Mouse (Mus musculus) G1E (cell line): ENCODE measurements around the gene Igf2bp2. TPM values are rescaled to one million over a fixed set of nuclear protein-coding genes. Genes with fewer than 3 reads are reported as not detected.

Source experiments
- ATAC-seq: 2 replicates; pipeline ENCODE4 v1.8.0; 2016; ENCODE audit warnings: mild to moderate bottlenecking; ENCODE audit not compliant: insufficient number of reproducible peaks, poor library complexity, low FRiP score, severe bottlenecking; ENCODE audit errors: extremely low read depth
- DNase-seq: peaks from one replicate; pipeline ENCODE4 v3.0.0; 2012; ENCODE audit warnings: low spot score
- H3K27me3 ChIP-seq: 2 replicates; pipeline ENCODE4 v1.6.1; 2012; ENCODE audit warnings: mild to moderate bottlenecking, low read length, inconsistent platforms; ENCODE audit not compliant: insufficient read depth
- H3K36me3 ChIP-seq: replicated peaks from 2 replicates; pipeline ENCODE3; 2012; ENCODE audit warnings: mild to moderate bottlenecking, inconsistent platforms
- H3K4me1 ChIP-seq: 2 replicates; pipeline ENCODE4 v1.6.1; 2012; ENCODE audit warnings: low read depth, low read length, inconsistent platforms, mixed read lengths; ENCODE audit not compliant: insufficient read depth
- H3K4me3 ChIP-seq: 2 replicates; pipeline ENCODE4 v1.5.1; 2012; ENCODE audit warnings: low read depth, mild to moderate bottlenecking, inconsistent platforms, low read length, moderate library complexity, mixed read lengths
- H3K9me3 ChIP-seq: replicated peaks from 2 replicates; pipeline ENCODE4 v1.6.1; 2012; ENCODE audit warnings: inconsistent platforms
- CTCF ChIP-seq: IDR thresholded peaks from 2 replicates; pipeline ENCODE4 v1.5.1; 2012; ENCODE audit warnings: low read depth, low read length, inconsistent platforms, mixed read lengths
- GATA1 ChIP-seq: IDR thresholded peaks from 2 replicates; pipeline ENCODE4 v1.6.1; 2012; ENCODE audit warnings: borderline replicate concordance, low read length, inconsistent platforms, mixed read lengths
- GATA2 ChIP-seq: IDR thresholded peaks from 2 replicates; pipeline ENCODE4 v1.6.1; 2012; ENCODE audit warnings: low read depth, low read length, inconsistent platforms, borderline replicate concordance
- POLR2AphosphoS5 ChIP-seq: IDR thresholded peaks from 2 replicates; pipeline ENCODE4 v1.6.1; 2012; ENCODE audit warnings: low read depth, low read length, inconsistent platforms; ENCODE audit not compliant: insufficient replicate concordance
- TAL1 ChIP-seq: conservative IDR thresholded peaks from 2 replicates; pipeline ENCODE4 v1.6.1; 2012; ENCODE audit warnings: low read depth, low read length, inconsistent platforms, mixed read lengths
- polyA plus RNA-seq: library from polyadenylated mRNA; stranded (reverse); fragments of >175 nt; gene quantifications from 2 replicates; pipeline ENCODE4 v1.2.3, GENCODE M21; 2012
- total RNA-seq, 2 experiments: library from RNA; stranded (forward) in 1 of 2; stranded (reverse) in 1 of 2; fragments of 200-1000 nt in 1 of 2; fragments of >200 nt in 1 of 2; fragmentation: Nextera tagmentation in 1 of 2; gene quantifications; 2 replicates each; pipeline ENCODE4 v1.2.3; 2014 to 2017

The Igf2bp2 gene
- total and polyA plus RNA-seq, 3 experiments: 0.24 to 1.1 (median 0.87) TPM

GRCm38 (mm10) chr16:22080125-22080710 is 82.9 kb downstream of the Igf2bp2 start:
- no peaks in the 10 kb centered on the region for H3K9me3 ChIP-seq
- no peaks in the 10 kb centered on the region for H3K4me1 ChIP-seq
- H3K4me3 ChIP-seq: no peak overlapping the region
- TF ChIP-seq CTCF (no peak), GATA2 (no peak), GATA1 (no peak), POLR2AphosphoS5 (no peak), TAL1 (no peak)
- no peak for ATAC-seq
- no peak for DNase-seq
- H3K36me3 ChIP-seq: no peaks in the 10 kb centered on the region
- no peaks in the 10 kb centered on the region; the same call in 1 of the 2 replicates for H3K27me3 ChIP-seq

GRCm38 (mm10) chr16:22076620-22076941 is 86.5 kb downstream of the Igf2bp2 start:
- no peak for ATAC-seq
- no peaks in the 10 kb centered on the region for H3K4me1 ChIP-seq
- no peak overlapping the region for H3K4me3 ChIP-seq
- H3K36me3 ChIP-seq: no peaks in the 10 kb centered on the region
- DNase-seq: no peak
- TF ChIP-seq POLR2AphosphoS5: no peak
- no peak for TF ChIP-seq TAL1
- TF ChIP-seq GATA2: no peak
- TF ChIP-seq GATA1: no peak
- no peaks in the 10 kb centered on the region for H3K9me3 ChIP-seq
- peaks cover 7% of the 10 kb centered on the region; the same call in 1 of the 2 replicates for H3K27me3 ChIP-seq

GRCm38 (mm10) chr16:22075829-22076619 is 87.1 kb downstream of the Igf2bp2 start:
- no peak for TF ChIP-seq GATA2

GRCm38 (mm10) chr16:22075067-22075466 is 88.0 kb downstream of the Igf2bp2 start:
- TF ChIP-seq POLR2AphosphoS5 (no peak), CTCF (no peak), GATA2 (no peak), TAL1 (no peak), GATA1 (no peak)
- H3K36me3 ChIP-seq: no peaks in the 10 kb centered on the region

More at GRCm38 (mm10) chr16:22075829-22076619, 87.1 kb downstream of the Igf2bp2 start:
- DNase-seq (no peak), ATAC-seq (no peak)
- Histone ChIP-seq H3K4me3 (no peak overlapping the region), H3K27me3 (peaks cover 7% of the 10 kb centered on the region; the same call in 1 of the 2 replicates), H3K4me1 (no peaks in the 10 kb centered on the region), H3K9me3 (no peaks in the 10 kb centered on the region), H3K36me3 (no peaks in the 10 kb centered on the region)

GRCm38 (mm10) chr16:22071361-22071760 is 91.7 kb downstream of the Igf2bp2 start:
- H3K9me3 ChIP-seq: no peaks in the 10 kb centered on the region
- no peak overlapping the region for H3K4me3 ChIP-seq
- ATAC-seq (no peak), DNase-seq (no peak)
- TF ChIP-seq POLR2AphosphoS5 (no peak), GATA2 (no peak), CTCF (no peak), TAL1 (no peak), GATA1 (no peak)
- H3K36me3 ChIP-seq: no peaks in the 10 kb centered on the region
- H3K4me1 ChIP-seq: no peaks in the 10 kb centered on the region
- H3K27me3 ChIP-seq: peaks cover 7% of the 10 kb centered on the region; the same call in 1 of the 2 replicates

More at GRCm38 (mm10) chr16:22075067-22075466, 88.0 kb downstream of the Igf2bp2 start:
- no peak overlapping the region for H3K4me3 ChIP-seq
- H3K4me1 ChIP-seq: no peaks in the 10 kb centered on the region
- ATAC-seq: no peak
- no peaks in the 10 kb centered on the region for H3K9me3 ChIP-seq
- DNase-seq: no peak
- peaks cover 7% of the 10 kb centered on the region; the same call in 1 of the 2 replicates for H3K27me3 ChIP-seq

- Histone ChIP-seq H3K36me3 (no peaks in the 10 kb centered on the region), H3K9me3 (no peaks in the 10 kb centered on the region), H3K27me3 (peaks cover 17% of the 10 kb centered on the region; the same call in 1 of the 2 replicates), H3K4me1 (no peaks in the 10 kb centered on the region), H3K4me3 (no peak overlapping the region)
- no peak for ATAC-seq
- no peak for DNase-seq
- no peak for TF ChIP-seq TAL1
- no peak for TF ChIP-seq GATA1
- no peak for TF ChIP-seq GATA2
Observed at GRCm38 (mm10) chr16:22067406-22067805, 95.7 kb downstream of the Igf2bp2 start.

- DNase-seq: no peak
- ATAC-seq: no peak
- H3K4me1 ChIP-seq: peaks cover 14% of the 10 kb centered on the region
- H3K36me3 ChIP-seq: no peaks in the 10 kb centered on the region
- TF ChIP-seq GATA2: no peak
- TF ChIP-seq GATA1: no peak
- no peak for TF ChIP-seq CTCF
- no peak for TF ChIP-seq POLR2AphosphoS5
- no peak overlapping the region for H3K4me3 ChIP-seq
- peaks cover 24% of the 10 kb centered on the region for H3K27me3 ChIP-seq
- H3K9me3 ChIP-seq: no peaks in the 10 kb centered on the region
Observed at GRCm38 (mm10) chr16:22065536-22065935, 97.6 kb downstream of the Igf2bp2 start.
